Mouse (Mus musculus) gastrocnemius, postnatal 25 days (tissue): ENCODE results near the gene Wfikkn2. TPM values are rescaled to one million over a fixed set of nuclear protein-coding genes. Genes with fewer than 3 reads are reported as not detected.

ENCODE experiments used
- DNase-seq: peaks from one replicate; pipeline ENCODE4 v3.0.0; 2022
- total RNA-seq, 2 experiments: library from RNA; stranded (reverse); gene quantifications; 1 replicate in 1 of 2; 2 replicates in 1 of 2; pipeline ENCODE4 v1.2.3; 2021

Gene Wfikkn2
- total RNA-seq, 2 experiments from 2014 or later, result 4.1 to 5.8 TPM

DNA sequence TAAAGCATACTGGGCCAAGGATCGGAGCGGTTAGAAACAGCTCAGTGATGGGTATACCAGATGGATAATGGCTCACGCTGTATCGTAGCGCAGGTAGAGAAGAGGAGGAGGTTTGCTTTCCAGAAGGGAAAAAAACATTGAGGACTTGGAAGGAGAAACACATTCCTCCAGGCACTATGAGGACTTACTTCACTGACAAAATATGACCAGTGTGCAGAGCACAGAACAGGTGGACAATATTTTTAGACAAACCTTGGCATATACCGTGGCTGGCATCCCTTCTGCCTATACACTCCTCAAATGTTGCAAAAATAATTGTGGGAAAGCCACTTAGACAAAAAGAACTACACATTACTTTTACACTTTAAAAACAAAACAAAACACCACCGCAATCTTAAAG lies 24.5 kb downstream of the Wfikkn2 start:
- DNase-seq, result no peak

DNA sequence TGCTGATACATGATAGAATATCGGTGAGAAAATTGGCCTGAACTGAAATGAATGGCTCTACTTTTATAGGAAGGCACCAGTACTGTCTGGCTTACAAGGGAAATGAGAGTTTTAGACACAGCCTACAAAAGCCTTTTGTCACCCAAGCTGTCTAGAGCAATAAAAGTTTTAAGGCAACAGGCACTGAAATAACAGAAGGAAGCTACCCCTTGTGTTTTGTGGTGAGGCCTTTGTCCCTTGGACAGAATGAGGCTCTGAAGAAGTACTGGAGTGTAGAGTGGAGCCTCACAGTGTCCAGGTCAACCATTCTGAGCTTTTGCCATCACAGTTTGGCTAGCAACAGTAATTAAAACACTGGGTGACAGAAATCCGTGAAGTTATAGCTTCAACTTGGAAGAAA lies 29.6 kb downstream of the Wfikkn2 start:
- DNase-seq, result no peak

DNA sequence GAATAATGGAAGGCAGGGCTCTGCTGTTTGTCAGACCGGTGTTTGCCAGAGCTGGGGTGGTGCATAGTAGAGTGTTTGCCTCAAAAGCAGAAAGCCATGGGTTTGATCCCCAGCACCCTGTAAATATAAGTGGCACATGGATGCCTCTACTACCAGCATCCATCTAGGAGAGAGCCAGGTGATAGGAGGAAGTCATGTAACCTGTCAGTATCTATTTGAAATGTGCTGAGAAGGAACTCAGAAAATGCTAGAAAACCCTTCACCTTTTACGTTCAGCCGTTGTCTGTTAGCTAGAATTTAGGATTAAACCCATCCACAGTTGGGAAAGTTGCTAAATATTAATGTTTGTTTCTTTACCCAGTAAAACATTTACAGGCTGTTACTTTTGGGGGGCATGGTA lies 30.2 kb downstream of the Wfikkn2 start:
- DNase-seq, result no peak

DNA sequence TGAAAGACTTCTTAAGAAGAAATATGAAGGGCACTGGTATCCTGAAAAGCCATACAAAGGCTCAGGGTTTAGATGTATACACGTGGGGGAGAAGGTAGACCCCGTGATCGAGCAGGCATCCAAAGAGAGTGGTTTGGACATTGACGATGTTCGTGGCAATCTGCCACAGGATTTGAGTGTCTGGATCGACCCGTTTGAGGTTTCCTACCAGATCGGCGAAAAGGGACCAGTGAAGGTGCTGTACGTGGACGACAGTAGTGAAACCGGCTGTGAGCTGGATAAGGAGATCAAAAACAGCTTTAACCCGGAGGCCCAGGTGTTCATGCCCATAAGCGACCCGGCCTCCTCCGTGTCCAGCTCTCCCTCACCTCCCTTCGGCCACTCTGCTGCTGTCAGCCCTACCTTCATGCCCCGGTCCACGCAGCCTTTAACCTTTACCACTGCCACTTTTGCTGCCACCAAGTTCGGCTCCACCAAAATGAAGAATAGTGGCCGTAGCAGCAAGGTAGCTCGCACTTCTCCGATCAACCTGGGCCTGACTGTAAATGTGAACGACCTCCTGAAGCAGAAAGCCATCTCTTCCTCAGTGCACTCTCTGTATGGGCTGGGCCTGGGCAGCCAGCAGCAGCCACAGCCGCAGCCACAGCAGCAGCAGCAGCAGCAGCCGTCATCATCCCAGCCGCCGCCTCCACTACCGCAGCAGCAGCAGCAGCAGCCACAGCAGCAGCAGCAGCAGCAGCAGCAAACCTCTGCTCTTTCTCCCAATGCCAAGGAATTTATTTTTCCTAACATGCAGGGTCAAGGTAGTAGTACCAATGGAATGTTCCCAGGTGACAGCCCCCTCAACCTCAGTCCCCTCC lies 31.8 kb downstream of the Wfikkn2 start:
- no peak for DNase-seq

DNA sequence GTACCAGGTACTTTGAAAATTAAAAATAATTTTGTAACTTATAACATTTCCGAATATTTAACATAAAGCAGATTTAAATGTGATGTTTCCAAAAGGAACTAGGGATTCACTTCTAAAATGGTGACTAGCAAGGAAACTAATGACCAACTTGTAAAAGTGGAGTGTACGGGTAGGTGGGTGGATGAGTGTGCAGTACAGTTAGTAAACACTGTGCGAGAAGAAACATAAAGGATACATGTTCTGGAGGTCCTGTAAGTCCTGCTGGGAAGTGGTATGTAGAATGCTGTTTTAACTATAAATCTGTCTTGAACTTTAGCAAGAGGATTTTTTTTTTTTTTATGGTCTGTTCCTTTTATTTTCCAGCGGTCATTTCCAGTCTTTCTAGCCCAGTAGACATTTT lies 32.8 kb downstream of the Wfikkn2 start:
- no peak for DNase-seq

DNA sequence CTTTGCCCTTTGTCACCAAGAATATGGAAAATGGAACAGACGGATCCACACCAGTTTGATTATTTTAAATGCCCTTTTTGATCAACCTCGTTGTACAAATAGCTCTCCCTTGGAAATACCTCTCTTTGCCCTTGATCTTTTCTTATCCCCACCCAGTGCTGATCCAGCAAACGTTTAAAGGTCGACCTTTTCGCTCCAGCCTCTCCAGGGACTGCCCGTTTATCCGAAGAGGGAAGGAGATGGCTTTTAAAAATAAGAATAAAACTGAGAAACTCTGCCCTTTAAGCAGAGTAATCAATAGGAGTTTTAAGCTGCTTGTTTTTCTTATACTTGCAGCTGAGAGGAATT lies 33.3 kb downstream of the Wfikkn2 start:
- DNase-seq, result no peak

DNA sequence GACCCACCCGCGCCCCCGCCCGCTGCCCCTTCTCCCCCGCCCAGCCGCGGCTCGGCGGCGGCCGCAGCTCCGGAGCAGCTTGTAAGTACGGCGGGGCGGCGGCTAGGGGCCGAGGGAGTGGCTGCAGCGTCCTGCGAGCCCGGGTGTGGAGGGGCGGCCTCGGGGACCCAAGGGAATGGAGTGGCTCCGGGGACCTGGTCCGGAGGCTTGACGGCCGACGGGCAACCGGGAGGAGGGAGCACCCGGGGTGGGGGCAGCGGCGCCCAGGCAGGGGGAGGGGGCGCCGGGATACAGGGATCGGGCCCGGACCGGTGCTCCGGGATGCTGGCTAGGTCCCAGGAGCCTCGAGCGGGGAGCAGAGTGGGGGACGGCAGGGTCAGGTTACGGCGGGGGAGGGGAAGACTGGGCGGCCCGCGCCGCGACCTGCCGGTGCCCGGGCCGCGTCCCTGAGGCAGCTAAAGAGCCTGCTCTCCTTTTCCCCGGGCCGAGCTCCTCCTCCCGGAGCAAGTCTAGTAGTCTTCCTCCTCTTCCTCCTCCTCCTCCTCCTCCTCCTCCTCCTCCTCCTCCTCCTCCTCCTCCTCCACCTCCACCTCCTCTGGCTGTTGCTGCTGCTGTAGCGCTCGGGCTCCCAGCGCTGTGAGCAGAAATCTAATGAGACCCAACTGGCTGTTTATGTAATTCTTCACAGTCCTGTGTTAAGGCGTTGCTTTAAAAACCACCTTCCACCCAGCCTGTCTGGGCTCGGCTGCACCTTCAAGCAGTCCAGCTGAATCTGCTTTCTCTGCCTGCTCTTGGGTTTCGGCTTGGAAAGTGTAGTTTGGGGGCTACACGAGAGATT lies 33.9 kb downstream of the Wfikkn2 start:
- DNase-seq, result peak; percentile 87

DNA sequence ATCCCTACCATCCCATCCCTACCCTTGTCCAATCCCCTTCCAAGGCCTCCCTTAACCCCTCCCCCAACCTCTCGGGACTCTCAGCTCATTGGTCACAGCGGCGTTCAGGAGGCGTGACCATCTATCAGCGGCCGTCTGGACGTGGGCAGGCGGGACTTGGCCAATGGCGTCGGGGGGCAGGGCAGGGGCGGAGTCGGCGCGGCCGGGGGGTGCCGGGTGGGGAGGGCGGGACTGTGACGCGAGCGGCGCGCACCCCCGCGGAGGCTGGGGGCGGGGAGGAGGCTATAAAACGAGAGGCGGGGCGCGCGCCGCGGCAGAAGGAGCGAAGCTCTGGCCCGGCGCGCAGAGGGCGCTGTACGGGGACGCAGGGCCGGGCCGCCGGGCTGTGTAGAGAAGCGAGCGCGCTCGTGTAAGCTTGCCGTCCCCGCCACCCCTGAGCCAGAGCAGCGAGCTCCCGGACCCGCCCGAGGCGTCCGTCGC lies 34.6 kb downstream of the Wfikkn2 start, which contains the start of gene Tob1:
Gene Tob1 (plus strand): TSS at position 331 of the 480 bp plus-strand sequence.
- peak; percentile 99 for DNase-seq

DNA sequence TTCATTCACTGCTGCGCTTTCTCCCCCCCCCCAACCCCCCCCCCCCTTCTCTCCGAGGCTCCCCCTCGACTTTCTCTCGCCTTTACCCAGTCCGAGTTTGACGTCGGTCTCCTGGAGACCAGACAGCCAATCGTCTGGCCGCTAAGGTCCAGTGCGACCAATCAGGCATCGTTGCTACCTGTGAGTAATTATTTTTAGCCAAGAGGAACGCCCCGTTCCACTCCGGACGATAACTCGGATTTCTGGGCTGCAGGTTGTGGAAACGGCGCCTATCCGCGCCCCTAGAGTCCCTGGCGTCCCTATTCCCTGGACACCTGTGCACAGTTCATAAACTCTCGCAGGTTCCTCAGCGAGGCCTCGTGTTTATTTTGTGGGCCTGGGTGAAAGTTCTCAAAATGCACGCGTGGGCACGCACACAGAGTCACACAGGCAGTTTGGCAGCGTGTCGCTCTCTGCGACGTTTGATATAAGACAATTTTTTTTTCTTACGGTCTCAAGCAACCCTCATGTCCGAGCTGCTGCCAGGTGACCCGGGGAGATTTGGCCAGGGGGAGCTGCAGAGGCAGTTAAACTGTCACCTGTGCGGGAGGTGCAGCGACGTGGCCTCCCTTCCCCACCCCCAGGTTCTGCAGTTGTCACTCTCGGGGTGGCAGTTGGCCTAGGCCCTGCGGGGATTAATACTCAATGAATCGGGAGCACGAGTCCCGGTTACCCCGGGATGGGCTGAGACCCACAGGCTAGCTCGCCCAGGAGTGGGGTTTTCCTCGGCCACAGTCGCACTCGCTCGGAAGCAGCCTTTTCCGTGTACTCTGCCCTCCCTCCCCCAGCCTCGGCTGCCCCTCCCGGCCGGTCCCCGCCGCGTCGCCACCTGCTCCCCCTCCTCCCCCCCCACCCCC lies 35.4 kb downstream of the Wfikkn2 start:
- DNase-seq, result peak; percentile 91

DNA sequence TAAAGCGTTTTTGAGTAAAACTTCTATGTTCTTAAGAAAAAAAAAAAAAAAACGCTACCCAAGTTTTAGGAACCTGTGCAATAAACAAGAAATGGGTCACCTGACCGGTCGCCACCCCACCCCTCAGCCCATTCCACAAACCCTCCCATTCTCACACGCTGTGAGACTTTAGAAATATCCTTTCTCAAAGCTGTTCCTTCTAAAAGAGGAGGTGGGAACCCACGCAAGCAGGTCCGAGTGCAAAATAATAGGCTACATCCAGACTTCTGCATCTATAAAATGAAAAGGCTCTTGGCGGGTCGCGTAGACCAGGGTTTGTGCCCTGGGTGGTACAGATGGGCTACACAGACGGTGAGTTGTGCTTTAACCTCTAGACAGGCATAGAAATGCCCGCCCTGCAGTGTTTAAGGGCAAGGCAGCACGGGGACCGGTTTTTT lies 36.1 kb downstream of the Wfikkn2 start:
- no peak for DNase-seq

DNA sequence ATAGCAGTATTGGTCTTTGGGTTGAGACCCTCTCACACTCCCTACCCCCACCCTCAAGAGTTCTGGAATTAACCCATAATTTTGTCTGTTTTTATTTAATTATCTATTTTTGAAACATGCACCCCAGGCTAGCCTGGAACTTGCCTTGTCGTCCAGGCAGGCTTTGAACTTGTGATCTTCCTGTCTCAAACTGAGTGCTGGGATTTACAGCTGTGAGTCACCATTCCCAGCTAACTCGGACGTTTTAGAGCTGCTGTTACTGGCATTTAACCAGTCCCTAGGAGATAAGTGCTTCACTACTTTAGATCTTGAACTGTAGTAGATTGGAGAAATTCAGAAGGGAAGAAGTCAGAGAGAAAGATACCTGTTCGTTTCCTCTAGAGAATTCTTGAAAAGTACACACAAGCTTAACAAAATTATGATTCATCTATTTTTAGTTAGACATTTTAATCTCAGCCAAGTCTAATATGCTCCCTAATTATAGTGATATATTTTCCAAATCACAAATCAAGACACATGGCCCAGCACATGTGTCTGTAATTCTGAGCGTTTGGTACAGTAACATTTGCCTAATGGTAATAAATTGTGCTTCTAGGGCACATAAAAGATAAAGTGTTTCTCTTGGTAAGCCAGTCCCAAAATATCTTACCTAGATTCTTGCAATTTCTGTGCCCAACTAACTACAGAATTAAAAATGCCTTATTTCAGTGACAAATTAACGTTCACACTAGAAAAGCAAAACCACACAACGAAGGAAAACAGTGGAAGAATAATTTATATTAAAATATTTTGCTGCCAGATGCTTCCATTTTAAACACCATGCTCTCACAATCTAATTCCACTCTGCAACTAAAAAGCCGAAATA lies 36.8 kb downstream of the Wfikkn2 start:
- DNase-seq, result no peak

DNA sequence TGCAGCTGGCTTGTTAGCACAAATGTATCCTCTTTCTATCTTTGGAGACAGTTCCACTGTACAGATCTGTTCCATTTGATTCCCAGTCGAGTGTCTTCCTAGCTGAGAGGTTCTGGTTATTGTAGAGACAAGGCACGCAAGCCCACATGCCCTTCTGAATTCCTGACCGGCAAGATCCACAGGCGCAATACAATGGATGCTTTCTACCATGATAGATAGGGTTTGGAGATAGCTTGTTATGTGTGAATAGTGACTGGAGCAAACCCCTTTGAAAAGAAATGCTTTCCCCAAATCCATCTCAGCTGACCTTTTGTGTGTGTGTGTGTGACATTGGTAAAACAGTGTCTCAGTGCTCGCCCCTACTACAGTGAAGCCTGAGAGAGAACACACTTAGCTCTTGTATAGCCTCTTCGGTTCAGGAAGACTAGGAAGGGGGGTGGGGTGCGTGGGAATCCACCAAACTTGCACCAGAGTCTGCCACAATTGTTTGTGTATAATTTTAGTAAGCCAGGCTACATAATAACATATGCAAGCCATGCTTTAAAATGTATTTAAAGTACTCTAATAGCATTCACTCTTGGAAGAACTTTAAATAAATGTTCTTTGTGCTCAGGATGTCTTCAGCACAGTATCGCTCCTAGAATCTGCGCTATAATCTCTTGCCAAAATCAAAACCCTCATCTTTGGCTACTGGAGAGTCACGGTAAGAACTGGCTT lies 39.2 kb downstream of the Wfikkn2 start:
- no peak for DNase-seq

DNA sequence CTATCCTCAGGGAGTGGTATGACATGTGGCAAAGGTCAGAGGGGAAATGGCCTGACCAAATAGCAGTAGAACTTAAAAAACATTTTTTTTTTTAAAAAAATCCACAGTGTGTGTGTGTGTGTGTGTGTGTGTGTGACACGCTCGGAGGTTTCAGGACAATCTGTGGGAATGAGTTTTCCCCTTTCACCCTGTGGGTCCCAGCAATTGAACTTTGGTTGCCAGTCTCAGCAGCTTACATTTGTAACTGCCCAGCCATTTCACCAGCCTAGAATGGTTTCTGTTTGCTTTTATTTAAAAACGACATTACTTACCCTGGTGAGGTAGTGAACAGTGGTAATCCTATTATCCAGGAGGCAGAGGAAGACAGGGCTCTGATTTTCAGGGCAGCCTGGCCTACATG lies 42.7 kb downstream of the Wfikkn2 start:
- DNase-seq, result no peak

DNA sequence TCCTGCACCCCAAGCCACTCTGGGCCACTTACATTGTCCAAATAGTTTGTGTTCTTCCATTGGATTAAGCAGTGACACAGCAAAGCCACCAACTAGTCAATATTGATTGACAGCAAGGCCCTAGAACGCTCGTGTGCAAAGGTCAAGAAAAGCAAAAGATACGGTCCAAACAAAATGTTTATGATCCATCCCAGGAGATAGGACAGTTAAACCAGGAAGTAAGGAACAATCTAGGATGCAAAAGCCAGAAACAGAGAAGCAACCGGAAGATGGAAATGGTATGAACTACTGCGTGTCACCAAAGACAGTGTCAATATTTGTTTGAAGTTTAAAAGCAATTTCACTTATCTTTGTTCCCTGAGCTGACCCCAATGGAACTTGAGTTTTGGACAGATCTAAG lies 43.7 kb downstream of the Wfikkn2 start:
- DNase-seq, result no peak

DNA sequence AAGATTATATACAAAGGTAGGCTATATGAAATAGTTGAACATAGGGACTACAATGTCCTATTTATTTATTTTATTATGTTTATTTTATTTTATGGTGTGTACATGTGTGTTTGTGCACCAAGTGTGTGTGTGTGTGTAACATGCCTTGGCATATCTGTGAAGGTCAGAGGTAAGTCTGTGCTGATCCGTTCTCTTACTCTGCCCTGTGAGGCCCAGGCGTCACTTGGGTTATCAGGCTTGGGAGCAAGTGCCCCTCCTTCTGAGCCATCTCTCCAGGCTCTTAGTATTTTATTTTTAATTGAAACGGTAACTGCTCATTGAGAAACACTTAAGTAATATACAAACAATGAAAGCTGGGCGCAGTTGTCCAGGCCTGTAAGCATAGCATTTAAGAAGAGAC lies 45.4 kb downstream of the Wfikkn2 start:
- DNase-seq, result no peak

DNA sequence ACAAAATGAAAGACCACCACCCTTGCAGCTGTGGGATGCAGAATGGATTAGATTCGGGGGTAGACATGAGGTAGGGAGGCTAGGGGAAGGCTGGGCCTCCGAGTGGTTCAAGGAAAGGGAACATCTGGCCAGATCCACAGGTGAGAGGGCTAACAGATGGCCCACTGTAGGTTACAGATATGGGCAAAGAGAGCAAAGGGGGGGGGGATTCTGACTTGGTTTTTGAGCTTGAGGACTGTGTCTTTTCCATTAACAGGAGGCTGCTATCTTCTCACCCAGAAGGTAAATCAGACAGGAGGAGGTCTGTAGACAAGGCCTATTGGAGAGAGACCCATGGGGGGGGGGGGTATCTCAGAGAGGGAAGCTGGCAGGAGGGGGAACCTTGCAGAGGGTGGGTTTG lies 46.0 kb downstream of the Wfikkn2 start:
- DNase-seq, result no peak

DNA sequence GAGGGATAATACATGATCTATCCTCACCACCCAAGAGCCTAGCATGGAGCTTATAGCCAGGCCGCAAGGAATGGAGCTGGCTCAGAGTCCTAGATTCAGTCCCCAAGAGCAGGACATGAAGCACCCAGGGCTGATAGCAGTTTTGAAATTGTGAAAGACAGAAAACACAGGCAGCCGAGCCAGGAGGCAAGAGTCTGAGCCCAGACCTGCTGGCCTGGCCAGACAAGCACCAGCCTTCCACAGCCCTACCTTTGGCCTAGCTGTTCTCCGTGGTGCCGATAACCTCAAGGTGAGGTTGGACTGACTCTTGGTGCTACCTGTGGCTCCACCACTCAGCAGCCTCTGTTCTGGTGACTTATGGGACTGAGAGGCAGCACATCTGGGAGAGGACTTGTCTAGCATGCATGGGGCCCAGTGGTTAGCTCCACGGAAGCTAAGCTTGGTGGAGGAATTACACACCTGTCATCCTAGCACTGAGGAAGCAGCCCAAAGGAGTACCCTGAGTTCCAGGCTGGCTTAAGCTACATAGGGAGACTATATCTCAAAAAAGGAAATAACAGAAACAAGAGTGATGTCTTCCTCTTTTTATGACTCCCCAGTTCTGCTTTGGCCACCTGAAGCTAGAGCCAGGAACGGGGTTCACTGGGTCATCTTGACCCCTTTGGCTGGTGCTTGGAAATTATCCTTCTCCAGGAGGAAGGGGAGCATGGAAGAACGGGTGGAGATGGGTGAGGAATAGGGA lies 47.2 kb downstream of the Wfikkn2 start:
- DNase-seq, result no peak

DNA sequence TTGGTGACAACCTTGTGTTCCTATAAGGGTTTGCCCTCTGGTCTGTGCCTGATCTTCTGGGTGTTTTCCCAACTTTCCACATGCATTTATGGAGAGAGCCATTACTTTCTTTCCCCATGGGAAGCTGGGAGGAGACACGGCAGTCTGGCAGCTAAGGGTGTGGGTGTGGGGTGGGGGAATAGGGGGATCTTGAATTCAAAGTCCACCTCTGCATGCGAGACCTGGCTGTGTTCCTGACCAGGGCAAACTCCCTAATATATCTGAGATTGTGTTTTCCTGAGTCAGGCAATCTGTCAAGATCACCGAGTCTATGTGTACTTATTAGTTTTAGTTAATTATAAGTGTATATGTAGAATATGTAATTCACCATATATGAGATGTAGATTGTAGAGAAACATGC lies 49.5 kb downstream of the Wfikkn2 start:
- no peak for DNase-seq

DNA sequence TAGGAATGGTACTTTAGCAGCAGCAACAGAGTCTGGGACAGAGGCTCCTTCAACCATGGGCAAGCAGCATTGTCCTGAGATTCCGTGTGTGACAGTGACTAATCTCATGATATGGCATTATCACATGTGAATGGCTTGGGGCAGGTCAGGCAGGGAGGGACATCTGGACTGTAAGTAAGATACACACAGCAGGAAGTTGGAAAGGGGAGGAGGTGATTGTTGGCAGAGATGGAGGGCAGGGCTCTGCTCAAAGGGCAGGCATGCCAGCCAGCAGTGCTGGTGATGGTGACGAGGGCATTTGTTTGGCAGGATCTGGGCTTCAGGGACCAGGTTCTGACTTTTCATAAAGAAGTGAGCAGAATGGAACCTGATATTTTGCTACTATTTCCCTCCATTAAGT lies 52.7 kb downstream of the Wfikkn2 start:
- no peak for DNase-seq

DNA sequence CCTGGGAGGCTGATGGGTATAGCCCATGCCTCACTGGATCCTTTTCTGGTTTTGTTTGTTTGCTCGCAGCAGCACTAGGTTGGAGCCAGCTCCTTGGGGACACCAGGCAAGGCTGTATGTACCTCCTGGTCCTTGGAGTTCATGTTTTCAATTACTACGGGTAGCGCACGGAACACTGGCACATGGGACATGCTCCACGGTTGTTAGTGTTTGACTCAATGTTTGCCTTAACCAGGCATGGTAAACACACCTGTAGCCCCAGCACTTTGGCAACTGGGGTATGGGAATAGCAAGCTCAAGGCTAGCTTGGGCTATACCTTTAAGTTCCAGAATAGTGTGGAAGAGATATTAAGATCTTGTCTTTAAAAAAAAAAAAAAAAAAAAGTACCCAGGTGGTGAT lies 55.1 kb downstream of the Wfikkn2 start:
- DNase-seq, result no peak
